Mouse (Mus musculus) ovary, postnatal 10 days (tissue): ENCODE measurements at regions not wholly inside any gene's neighbourhood (a gene's known extent, or its start where the extent isn't known, plus 50 kb on each side); places are given as distances from the start of the nearest gene placed in this dataset.

Source experiments
- DNase-seq: peaks from one replicate; pipeline ENCODE4 v3.0.0; 2022; ENCODE audit warnings: low spot score

- no peak for DNase-seq
Observed at GRCm38 (mm10) chr5:41206462-41206861, 501.5 kb downstream of the Rab28 start.

DNA sequence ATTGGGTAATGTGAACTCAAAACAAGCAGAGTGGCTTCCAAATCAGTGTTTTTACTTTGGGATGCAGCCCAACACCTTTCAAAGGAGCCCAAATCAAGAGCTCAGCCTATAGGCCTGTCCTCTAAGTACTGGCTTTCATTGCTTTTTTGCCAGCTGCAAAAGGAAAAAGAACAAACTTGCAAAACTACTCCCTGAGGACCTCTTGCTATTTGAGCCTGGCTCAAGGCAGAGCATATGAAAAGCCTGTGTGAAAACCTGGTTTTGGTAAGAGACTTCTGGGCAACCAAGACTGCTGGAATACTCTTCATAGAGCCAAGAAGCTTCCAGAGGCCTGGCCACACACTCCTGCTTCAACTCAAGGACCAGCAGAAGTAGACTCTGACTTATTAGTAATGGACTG, 503.5 kb downstream of the Rab28 start:
- no peak for DNase-seq

- no peak for DNase-seq
Observed at GRCm38 (mm10) chr5:41187193-41187592, 520.8 kb downstream of the Rab28 start.

GRCm38 (mm10) chr5:41177220-41177619, 530.7 kb downstream of the Rab28 start:
- DNase-seq = no peak

GRCm38 (mm10) chr5:41165870-41166626, 541.9 kb downstream of the Rab28 start:
- no peak for DNase-seq

GRCm38 (mm10) chr5:41125050-41125449, 582.9 kb downstream of the Rab28 start:
- no peak for DNase-seq

- no peak for DNase-seq
Observed at GRCm38 (mm10) chr5:41117658-41118057, 590.3 kb downstream of the Rab28 start.

DNA sequence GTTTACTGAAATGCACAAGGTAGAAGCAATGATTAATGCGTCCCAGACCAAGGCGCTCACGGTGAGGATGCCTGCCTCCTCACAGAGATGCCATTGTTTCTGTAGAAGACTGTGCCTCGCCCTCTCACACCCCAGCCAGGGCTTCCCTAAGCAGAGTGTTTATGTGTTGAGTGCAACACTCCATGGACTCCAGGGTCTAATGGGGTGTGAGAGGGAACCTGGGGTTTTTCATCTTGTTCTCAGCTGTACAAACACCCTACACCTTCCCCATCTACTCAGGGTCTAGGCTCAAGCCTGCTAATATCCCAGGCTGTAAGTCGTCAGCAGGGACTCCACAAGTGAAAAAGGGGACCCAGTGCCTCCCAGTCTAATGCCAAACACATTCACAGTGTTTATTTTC, 620.2 kb downstream of the Rab28 start:
- DNase-seq = no peak

DNA sequence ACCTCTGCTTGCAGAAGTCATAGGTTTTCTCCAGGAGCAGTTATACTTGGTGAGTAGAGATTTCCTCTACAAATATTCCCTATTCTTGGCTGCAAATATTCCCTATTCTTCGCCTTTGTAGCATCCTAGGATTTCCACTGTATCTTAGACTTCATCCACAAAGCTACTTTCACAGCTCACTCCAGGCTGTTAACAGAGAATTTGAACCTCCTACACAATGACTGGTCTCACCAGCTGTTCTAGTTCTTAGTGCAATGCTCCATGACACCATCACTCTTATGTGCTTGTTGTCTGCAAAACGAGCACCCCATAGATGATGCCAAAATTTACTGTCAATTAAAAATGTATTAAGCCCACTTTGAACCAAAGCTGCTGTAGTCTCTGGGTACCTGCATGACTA, 631.5 kb downstream of the Rab28 start:
- DNase-seq = no peak

GRCm38 (mm10) chr5:41061646-41062045, 646.3 kb downstream of the Rab28 start:
- no peak for DNase-seq

- no peak for DNase-seq
Observed at GRCm38 (mm10) chr5:41061222-41061621, 646.7 kb downstream of the Rab28 start.

DNA sequence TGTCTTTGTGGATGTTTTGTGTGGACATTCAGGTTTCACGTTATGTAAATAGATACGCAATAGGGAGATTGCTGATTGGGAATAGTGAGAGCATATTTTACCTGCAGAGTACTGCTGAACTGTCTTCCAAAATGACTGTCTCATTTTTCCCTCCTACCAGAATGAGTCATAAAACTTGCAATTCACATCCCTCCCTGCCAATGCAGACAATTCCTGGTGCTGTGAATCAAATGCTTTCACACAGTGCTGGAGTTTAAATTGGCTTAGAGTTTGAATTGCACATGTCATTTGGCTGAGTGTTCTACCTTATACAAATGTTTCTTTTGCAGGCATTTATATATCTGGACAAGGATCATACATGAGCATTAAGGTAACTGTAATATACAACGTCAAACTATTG, 649.9 kb downstream of the Rab28 start:
- DNase-seq = no peak

GRCm38 (mm10) chr5:41051948-41052347, 656.0 kb downstream of the Rab28 start:
- DNase-seq = no peak

- DNase-seq = no peak
Observed at GRCm38 (mm10) chr5:41048515-41048914, 659.4 kb downstream of the Rab28 start.

GRCm38 (mm10) chr5:41045221-41045620, 662.7 kb downstream of the Rab28 start:
- no peak for DNase-seq

DNA sequence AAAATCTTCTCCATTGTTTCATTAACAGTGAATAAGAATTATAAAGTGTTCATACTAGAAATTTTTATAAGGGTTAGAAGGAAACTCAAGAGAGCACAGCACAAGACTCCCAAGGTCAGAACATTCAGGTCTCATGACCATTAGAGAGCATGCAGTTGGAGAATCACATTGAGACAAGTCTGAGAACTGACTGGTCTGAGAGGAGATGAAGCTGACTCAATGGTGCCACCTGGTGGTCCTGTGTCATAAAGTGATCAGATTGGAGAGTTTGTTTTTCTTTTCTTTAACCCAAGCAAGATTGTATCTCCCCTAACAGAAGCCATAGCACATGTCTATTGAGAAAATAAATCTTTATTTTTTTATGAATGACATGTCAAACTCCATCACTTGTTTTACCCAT, 663.5 kb downstream of the Rab28 start:
- peak; percentile 33 for DNase-seq

- DNase-seq = no peak
Observed at GRCm38 (mm10) chr5:41038790-41039189, 669.2 kb downstream of the Rab28 start.

GRCm38 (mm10) chr5:41006692-41007091, 701.3 kb downstream of the Rab28 start:
- DNase-seq = no peak

GRCm38 (mm10) chr5:40986562-40986961, 721.4 kb downstream of the Rab28 start:
- no peak for DNase-seq

- DNase-seq = no peak
Observed at GRCm38 (mm10) chr5:40974892-40975291, 733.1 kb downstream of the Rab28 start.

DNA sequence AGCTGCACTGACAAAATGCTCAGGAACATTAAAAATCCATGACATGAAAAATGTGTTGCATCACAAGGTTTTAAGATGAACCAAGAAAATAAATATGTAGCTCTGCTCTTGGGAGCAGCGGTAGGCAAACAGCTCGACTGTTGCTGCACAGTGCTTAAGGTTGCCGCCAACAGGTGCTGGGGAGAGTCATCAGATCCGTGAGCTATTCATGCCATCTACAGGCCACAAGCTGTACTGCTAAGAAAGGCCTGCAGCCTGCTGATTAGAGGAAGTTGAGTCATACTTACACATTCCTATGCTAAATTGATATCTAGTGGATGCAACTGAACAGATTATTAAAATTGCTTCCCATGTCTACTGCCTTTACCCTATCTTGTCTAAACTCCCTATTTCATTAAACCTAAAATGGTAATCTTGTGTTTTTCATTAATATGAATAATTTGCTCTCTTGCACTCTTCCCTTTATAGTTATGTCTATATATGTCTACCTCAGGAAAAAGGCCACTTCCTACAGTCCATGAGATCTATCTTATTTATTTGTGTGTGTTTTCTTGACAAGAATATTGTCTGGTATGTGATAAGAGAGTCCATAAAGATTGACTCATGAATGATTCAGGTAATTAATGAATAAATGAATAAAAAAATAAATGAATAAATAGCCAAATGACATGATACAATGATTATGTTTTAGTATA, 754.9 kb downstream of the Rab28 start:
- no peak for DNase-seq

DNA sequence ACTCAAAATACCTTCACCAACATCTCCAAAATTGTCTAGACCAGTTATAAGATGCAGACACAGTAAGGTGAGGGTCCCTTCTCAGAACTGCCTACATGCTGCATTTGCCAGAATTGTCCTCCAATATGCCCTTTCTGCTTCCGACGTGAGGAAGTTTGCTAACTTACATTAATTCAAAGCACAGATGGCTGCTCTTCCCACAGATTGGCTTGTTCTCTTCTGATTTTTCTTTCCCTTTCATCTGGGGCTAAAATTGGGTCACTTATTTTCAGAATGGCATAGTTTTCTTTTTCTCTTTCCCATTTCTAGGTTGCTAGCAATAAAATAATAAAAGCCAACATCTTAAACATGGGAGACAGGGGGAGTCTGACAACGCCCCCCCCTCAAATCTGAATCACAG, 778.8 kb downstream of the Rab28 start:
- no peak for DNase-seq

- DNase-seq = no peak
Observed at GRCm38 (mm10) chr5:40920920-40921319, 787.0 kb downstream of the Rab28 start.

GRCm38 (mm10) chr5:40908803-40909202, 799.2 kb downstream of the Rab28 start:
- DNase-seq = no peak
